Mouse (Mus musculus): ENCODE results near the gene As3mt. TPM values are rescaled to one million over a fixed set of nuclear protein-coding genes. Genes with fewer than 3 reads are reported as not detected.

Gene As3mt
- polyA plus RNA-seq, 1 experiment from 2014 or later = 42.5 TPM

DNA sequence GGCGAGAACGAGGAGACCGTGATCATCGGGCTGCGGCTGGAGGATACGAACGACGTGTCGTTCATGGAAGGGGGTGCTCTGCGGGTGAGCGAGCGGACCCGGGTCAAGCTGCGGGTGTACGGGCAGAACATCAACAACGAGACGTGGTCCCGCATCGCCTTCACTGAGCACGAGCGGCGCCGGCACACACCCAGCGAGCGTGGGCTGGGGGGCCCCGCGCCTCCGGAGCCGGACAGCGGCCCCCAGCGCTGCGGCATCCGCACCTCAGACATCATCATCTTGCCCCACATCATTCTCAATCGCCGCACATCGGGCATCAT is 54.7 kb downstream of the As3mt start:
- peaks cover 12% of the 10 kb centered on the region for H3K27me3 ChIP-seq (ENCODE audit: control insufficient read depth, insufficient read depth, low read length)
- no peaks in the 10 kb centered on the region for H3K36me3 ChIP-seq (ENCODE audit: control insufficient read depth, insufficient read depth, low read length)
- H3K4me3 ChIP-seq (replicated peaks; ENCODE audit: low read depth, low read length) = peak overlapping the region; percentile 85
- under 1% methylated on average over 36 of the region's 36 CpGs for WGBS
- peak overlapping the region; percentile 78 for H3K9ac ChIP-seq (replicated peaks; ENCODE audit: low read length)
- H3K4me1 ChIP-seq (ENCODE audit: control insufficient read depth, insufficient read depth, low read length) = peaks cover 32% of the 10 kb centered on the region
- DNase-seq (no peak), ATAC-seq (ENCODE audit: low FRiP score, low TSS enrichment) (no peak)
- H3K4me2 ChIP-seq (ENCODE audit: low read length) = peak overlapping the region; percentile 100
- no peaks in the 10 kb centered on the region for H3K9me3 ChIP-seq (ENCODE audit: control insufficient read depth, low read length)
- peak overlapping the region; percentile 94 for H3K27ac ChIP-seq (replicated peaks; ENCODE audit: low read depth, low read length)

DNA sequence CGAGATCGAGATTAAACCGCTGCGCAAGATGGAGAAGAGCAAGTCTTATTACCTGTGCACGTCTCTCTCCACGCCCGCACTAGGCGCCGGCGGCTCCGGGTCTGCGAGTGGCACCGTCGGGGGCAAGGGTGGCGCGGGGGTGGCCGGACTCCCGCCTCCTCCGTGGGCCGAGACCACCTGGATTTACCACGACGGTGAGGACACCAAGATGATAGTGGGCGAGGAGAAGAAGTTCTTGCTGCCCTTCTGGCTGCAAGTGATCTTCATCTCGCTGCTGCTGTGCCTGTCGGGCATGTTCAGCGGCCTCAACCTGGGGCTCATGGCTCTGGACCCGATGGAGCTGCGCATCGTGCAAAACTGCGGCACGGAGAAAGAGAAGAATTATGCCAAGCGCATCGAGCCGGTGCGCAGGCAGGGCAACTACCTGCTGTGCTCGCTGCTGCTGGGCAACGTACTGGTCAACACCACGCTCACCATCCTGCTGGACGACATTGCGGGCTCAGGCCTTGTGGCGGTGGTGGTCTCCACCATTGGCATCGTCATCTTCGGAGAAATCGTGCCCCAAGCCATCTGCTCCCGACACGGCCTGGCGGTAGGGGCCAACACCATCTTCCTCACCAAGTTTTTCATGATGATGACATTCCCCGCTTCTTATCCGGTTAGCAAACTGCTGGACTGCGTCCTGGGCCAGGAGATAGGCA is 55.2 kb downstream of the As3mt start:
- Histone ChIP-seq H3K9ac (replicated peaks; ENCODE audit: low read length) (peak overlapping the region; percentile 78), H3K27ac (replicated peaks; ENCODE audit: low read depth, low read length) (peak overlapping the region; percentile 94), H3K4me3 (replicated peaks; ENCODE audit: low read depth, low read length) (peak overlapping the region; percentile 85), H3K9me3 (ENCODE audit: control insufficient read depth, low read length) (no peaks in the 10 kb centered on the region), H3K4me1 (ENCODE audit: control insufficient read depth, insufficient read depth, low read length) (peaks cover 32% of the 10 kb centered on the region), H3K4me2 (ENCODE audit: low read length) (peak overlapping the region; percentile 100), H3K36me3 (ENCODE audit: control insufficient read depth, insufficient read depth, low read length) (no peaks in the 10 kb centered on the region), H3K27me3 (ENCODE audit: control insufficient read depth, insufficient read depth, low read length) (peaks cover 12% of the 10 kb centered on the region)
- peak; percentile 58 for DNase-seq
- under 1% methylated on average over 50 of the region's 50 CpGs for WGBS
- no peak for ATAC-seq (ENCODE audit: low FRiP score, low TSS enrichment)

DNA sequence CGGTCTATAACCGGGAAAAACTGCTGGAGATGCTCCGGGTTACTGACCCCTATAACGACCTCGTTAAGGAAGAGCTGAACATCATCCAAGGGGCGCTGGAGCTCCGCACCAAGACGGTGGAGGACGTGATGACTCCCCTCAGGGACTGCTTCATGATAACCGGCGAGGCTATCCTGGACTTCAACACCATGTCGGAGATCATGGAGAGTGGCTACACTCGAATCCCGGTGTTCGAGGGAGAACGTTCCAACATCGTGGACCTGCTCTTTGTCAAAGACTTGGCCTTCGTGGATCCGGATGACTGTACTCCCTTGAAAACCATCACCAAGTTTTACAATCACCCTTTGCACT is 55.7 kb downstream of the As3mt start:
- DNase-seq = peak; percentile 46
- H3K9ac ChIP-seq (replicated peaks; ENCODE audit: low read length) = peak overlapping the region; percentile 78
- H3K4me2 ChIP-seq (ENCODE audit: low read length) = peak overlapping the region; percentile 100
- H3K27me3 ChIP-seq (ENCODE audit: control insufficient read depth, insufficient read depth, low read length) = peaks cover 11% of the 10 kb centered on the region
- H3K4me3 ChIP-seq (replicated peaks; ENCODE audit: low read depth, low read length) = peak overlapping the region; percentile 85
- WGBS = 1% methylated on average over 19 of the region's 19 CpGs
- peaks cover 32% of the 10 kb centered on the region for H3K4me1 ChIP-seq (ENCODE audit: control insufficient read depth, insufficient read depth, low read length)
- no peak for ATAC-seq (ENCODE audit: low FRiP score, low TSS enrichment)
- H3K36me3 ChIP-seq (ENCODE audit: control insufficient read depth, insufficient read depth, low read length) = no peaks in the 10 kb centered on the region
- H3K27ac ChIP-seq (replicated peaks; ENCODE audit: low read depth, low read length) = no peak overlapping the region
- no peaks in the 10 kb centered on the region for H3K9me3 ChIP-seq (ENCODE audit: control insufficient read depth, low read length)

DNA sequence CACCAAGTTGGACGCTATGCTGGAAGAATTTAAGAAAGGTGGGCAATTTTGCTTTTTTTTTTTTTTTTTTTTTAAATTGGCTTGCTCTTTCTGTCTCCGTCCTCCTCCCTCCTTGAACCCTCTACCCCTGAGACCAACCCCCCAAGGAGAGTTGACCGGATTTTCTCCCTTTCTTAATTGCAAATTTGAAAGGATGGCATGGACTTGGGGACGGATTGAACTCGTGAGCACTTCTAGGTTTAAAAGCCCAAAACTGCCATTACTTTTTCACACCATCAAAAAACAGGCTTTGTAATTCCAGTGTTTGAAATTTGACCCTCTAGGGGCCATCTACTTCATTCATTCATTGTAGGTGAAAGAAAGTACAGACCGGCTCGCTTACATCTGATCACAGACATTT is 56.1 kb downstream of the As3mt start:
- Histone ChIP-seq H3K4me1 (ENCODE audit: control insufficient read depth, insufficient read depth, low read length) (peaks cover 32% of the 10 kb centered on the region), H3K27me3 (ENCODE audit: control insufficient read depth, insufficient read depth, low read length) (peaks cover 7% of the 10 kb centered on the region; the same call in 1 of the 2 replicates), H3K4me3 (replicated peaks; ENCODE audit: low read depth, low read length) (peak overlapping the region; percentile 85), H3K27ac (replicated peaks; ENCODE audit: low read depth, low read length) (no peak overlapping the region), H3K4me2 (ENCODE audit: low read length) (peak overlapping the region; percentile 100), H3K9me3 (ENCODE audit: control insufficient read depth, low read length) (no peaks in the 10 kb centered on the region), H3K9ac (replicated peaks; ENCODE audit: low read length) (peak overlapping the region; percentile 78), H3K36me3 (ENCODE audit: control insufficient read depth, insufficient read depth, low read length) (no peaks in the 10 kb centered on the region)
- no peak for ATAC-seq (ENCODE audit: low FRiP score, low TSS enrichment)
- 10% methylated on average over 7 of the region's 7 CpGs for WGBS
- DNase-seq = peak; percentile 35

DNA sequence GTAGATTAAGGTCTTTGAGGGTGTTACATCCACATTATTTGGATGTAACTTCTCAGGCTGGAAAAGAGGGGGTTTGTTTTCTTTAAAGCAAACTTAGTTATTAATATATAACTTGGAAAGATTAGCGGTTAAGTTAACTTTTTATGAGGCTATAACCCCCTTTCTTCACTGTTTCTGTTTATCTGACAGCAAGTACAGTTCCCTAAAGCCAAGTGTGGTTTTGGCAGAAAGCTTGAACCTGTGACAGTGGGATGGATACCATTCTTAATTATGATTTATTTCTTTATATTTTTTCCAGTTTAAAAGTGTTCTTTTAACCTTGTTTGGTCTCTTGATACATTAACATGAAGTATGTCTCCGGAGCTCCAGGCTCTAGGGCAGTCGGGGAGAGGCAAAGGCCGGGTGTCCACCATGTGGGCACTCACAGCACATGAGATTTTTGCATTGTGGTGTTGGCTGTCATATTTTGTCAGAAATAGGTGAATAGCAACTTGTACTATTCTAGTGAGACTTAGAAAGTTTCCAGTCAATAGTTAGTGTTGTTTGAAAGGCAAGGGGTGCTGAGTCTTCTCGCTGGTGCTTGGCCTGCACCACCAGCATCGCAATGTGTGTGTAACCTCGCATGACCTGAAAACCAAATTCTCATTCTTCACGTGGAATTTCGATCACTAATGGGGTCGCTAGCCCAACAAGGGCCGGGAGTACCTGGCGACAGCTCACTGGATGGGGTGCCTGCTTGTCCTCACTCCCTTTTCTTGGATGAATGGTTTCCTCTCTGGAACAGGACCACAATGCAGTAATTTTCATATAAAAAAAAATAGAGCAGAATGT is 56.9 kb downstream of the As3mt start:
- no peak overlapping the region for H3K9ac ChIP-seq (replicated peaks; ENCODE audit: low read length)
- H3K4me2 ChIP-seq (ENCODE audit: low read length) = peak overlapping the region; percentile 100
- no peak overlapping the region for H3K27ac ChIP-seq (replicated peaks; ENCODE audit: low read depth, low read length)
- DNase-seq = no peak
- WGBS = 53% methylated on average over 12 of the region's 12 CpGs
- no peaks in the 10 kb centered on the region for H3K9me3 ChIP-seq (ENCODE audit: control insufficient read depth, low read length)
- no peaks in the 10 kb centered on the region for H3K36me3 ChIP-seq (ENCODE audit: control insufficient read depth, insufficient read depth, low read length)
- H3K27me3 ChIP-seq (ENCODE audit: control insufficient read depth, insufficient read depth, low read length) = peaks cover 2% of the 10 kb centered on the region; the same call in 1 of the 2 replicates
- peak overlapping the region; percentile 85 for H3K4me3 ChIP-seq (replicated peaks; ENCODE audit: low read depth, low read length)
- H3K4me1 ChIP-seq (ENCODE audit: control insufficient read depth, insufficient read depth, low read length) = peaks cover 32% of the 10 kb centered on the region
- ATAC-seq (ENCODE audit: low FRiP score, low TSS enrichment) = no peak

DNA sequence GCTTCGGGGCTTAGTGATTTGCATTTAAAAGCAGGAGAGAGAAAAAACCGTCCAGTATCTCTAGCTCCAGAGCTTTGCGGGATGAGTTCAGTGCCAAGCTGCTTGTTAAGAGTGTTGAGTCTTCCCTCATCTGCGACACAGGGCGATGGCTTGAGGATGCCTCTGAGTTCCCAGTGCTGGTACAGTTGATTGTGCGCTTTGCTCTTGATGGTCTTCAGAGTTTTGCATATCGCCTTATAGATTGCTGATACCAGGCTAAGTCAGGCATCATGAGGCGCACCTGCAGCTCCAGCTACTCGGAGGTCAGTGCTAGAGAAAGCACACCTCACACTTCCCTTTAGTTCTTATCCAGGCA is 57.5 kb downstream of the As3mt start:
- Histone ChIP-seq H3K9ac (replicated peaks; ENCODE audit: low read length) (0 out of 2 replicates have a peak overlapping the region, but pooled peaks have one; percentile 13), H3K4me1 (ENCODE audit: control insufficient read depth, insufficient read depth, low read length) (peaks cover 32% of the 10 kb centered on the region), H3K27ac (replicated peaks; ENCODE audit: low read depth, low read length) (no peak overlapping the region), H3K4me3 (replicated peaks; ENCODE audit: low read depth, low read length) (peak overlapping the region; percentile 85), H3K4me2 (ENCODE audit: low read length) (peak overlapping the region; percentile 100), H3K9me3 (ENCODE audit: control insufficient read depth, low read length) (no peaks in the 10 kb centered on the region), H3K36me3 (ENCODE audit: control insufficient read depth, insufficient read depth, low read length) (no peaks in the 10 kb centered on the region), H3K27me3 (ENCODE audit: control insufficient read depth, insufficient read depth, low read length) (no peaks in the 10 kb centered on the region)
- ATAC-seq (ENCODE audit: low FRiP score, low TSS enrichment) (no peak), DNase-seq (peak; percentile 60)
- WGBS = 40% methylated on average over 9 of the region's 9 CpGs

DNA sequence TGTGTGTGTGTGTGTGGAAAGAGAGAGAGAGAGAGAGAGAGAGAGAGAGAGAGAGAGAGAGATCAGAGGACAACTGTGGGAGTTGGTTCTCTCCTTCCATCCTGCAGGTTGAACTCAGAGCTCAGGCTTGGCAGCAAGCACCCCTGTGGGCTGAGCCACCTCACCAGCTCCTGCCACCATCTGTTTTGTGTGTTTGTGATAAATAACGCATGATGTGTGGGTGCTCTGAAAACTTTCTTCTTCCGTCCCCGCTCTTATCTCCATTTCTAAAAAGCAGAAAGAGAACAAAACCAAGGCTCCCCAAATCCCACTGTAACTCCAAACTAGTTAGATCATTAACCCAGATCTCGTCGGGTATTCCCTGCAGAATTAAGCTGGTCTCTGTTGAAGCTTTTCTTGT is 58.9 kb downstream of the As3mt start:
- WGBS = 72% methylated on average over 5 of the region's 5 CpGs
- DNase-seq (no peak), ATAC-seq (ENCODE audit: low FRiP score, low TSS enrichment) (no peak)
- Histone ChIP-seq H3K9me3 (ENCODE audit: control insufficient read depth, low read length) (no peaks in the 10 kb centered on the region), H3K27ac (replicated peaks; ENCODE audit: low read depth, low read length) (no peak overlapping the region), H3K36me3 (ENCODE audit: control insufficient read depth, insufficient read depth, low read length) (no peaks in the 10 kb centered on the region), H3K4me2 (ENCODE audit: low read length) (peak overlapping the region; percentile 30; the same call in 1 of the 2 replicates), H3K9ac (replicated peaks; ENCODE audit: low read length) (no peak overlapping the region), H3K4me1 (ENCODE audit: control insufficient read depth, insufficient read depth, low read length) (peaks cover 32% of the 10 kb centered on the region), H3K4me3 (replicated peaks; ENCODE audit: low read depth, low read length) (no peak overlapping the region), H3K27me3 (ENCODE audit: control insufficient read depth, insufficient read depth, low read length) (no peaks in the 10 kb centered on the region)

DNA sequence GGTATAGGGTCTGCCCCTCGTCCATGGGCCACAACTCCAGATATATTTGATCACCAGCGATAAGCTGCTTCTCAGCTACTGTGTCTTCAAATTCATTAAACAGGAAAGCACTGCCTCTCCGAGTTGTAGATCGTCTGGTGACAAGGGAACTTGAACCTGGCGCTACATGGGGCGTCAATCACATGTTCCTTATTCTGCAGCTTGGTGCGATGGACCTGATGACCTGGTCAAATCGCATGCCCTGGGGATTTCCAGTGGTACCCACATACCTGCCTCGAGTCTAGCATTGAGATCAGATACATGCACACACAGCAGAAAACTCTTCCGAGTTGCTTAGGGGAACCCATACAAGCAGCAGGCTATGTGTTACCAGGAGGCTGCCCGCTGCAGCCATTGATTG is 62.5 kb downstream of the As3mt start:
- ATAC-seq (ENCODE audit: low FRiP score, low TSS enrichment) = no peak
- H3K4me3 ChIP-seq (replicated peaks; ENCODE audit: low read depth, low read length) = no peak overlapping the region
- no peaks in the 10 kb centered on the region for H3K9me3 ChIP-seq (ENCODE audit: control insufficient read depth, low read length)
- no peak overlapping the region for H3K27ac ChIP-seq (replicated peaks; ENCODE audit: low read depth, low read length)
- no peaks in the 10 kb centered on the region for H3K36me3 ChIP-seq (ENCODE audit: control insufficient read depth, insufficient read depth, low read length)
- no peak overlapping the region for H3K9ac ChIP-seq (replicated peaks; ENCODE audit: low read length)
- no peak for DNase-seq
- H3K4me2 ChIP-seq (ENCODE audit: low read length) = no peak overlapping the region
- H3K27me3 ChIP-seq (ENCODE audit: control insufficient read depth, insufficient read depth, low read length) = no peaks in the 10 kb centered on the region
- H3K4me1 ChIP-seq (ENCODE audit: control insufficient read depth, insufficient read depth, low read length) = peaks cover 11% of the 10 kb centered on the region
- WGBS = 89% methylated on average over 11 of the region's 11 CpGs

DNA sequence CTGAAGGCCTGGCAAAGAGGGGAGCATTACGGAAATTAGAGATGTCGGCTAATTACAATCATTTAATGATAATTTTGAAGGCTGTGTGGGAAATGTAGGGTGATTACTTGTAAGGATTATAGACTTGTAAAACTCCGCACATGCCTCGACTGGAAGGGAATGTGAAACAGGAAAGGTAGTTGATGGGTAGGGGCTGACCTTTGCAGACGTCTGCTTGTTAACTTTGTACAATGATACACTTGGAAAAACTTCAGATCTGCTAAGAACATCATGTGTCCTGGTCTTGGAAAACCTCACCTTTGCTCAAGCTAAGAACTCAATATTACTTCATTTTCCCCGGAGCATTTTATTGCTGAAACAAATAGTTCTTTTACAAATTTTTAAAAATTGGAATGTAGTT is 64.5 kb downstream of the As3mt start:
- no peaks in the 10 kb centered on the region for H3K9me3 ChIP-seq (ENCODE audit: control insufficient read depth, low read length)
- no peaks in the 10 kb centered on the region for H3K4me1 ChIP-seq (ENCODE audit: control insufficient read depth, insufficient read depth, low read length)
- no peak overlapping the region for H3K27ac ChIP-seq (replicated peaks; ENCODE audit: low read depth, low read length)
- 87% methylated on average over 6 of the region's 6 CpGs for WGBS
- H3K9ac ChIP-seq (replicated peaks; ENCODE audit: low read length) = no peak overlapping the region
- H3K4me3 ChIP-seq (replicated peaks; ENCODE audit: low read depth, low read length) = no peak overlapping the region
- H3K27me3 ChIP-seq (ENCODE audit: control insufficient read depth, insufficient read depth, low read length) = no peaks in the 10 kb centered on the region
- H3K36me3 ChIP-seq (ENCODE audit: control insufficient read depth, insufficient read depth, low read length) = no peaks in the 10 kb centered on the region
- no peak for DNase-seq
- no peak for ATAC-seq (ENCODE audit: low FRiP score, low TSS enrichment)
- no peak overlapping the region for H3K4me2 ChIP-seq (ENCODE audit: low read length)

All from midbrain, embryonic 14.5 days (tissue).